Mouse (Mus musculus) olfactory bulb, adult 2 months (tissue): ENCODE results near the gene Shank2.

Experiments
- CTCF ChIP-seq: fragments of 200-500 bp; IDR thresholded peaks from 2 replicates; pipeline ENCODE4 v1.5.1; 2012; ENCODE audit warnings: low read depth, mild to moderate bottlenecking, low read length, moderate library complexity; ENCODE audit not compliant: insufficient read depth
- POLR2A ChIP-seq: fragments of 200-500 bp; IDR thresholded peaks from 2 replicates; pipeline ENCODE4 v1.6.1; 2012; ENCODE audit warnings: mild to moderate bottlenecking, low read depth, low read length, moderate library complexity; ENCODE audit not compliant: insufficient read depth

DNA sequence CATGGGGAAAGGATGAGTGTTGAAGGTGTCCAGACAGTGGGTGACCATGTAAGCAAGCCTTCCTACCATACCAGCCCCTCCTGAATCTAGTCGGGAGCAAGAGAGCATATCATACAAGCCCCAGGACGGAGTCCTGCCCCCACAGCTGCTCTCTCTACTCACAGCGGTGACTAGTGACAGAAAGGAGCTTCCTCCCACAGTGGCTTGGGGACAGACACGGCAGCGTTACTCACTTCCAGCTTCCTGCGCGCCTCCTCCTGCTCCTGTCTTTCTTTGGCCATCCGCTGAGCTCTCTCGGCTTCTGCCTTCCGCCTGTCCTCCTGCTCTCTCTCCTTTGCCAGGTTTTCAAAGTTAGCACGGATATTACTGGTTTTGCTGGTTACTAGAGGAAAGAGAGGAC is 439.7 kb downstream of the Shank2 start:
- TF ChIP-seq CTCF (no peak), POLR2A (no peak)
